Mouse (Mus musculus) CH12F3 (cell line): ENCODE results near the gene Dapp1.
"Not testable (repeated sequence)": the region's sequence is repeated elsewhere in the genome, so short reads cannot be mapped to it uniquely, and the experiment has no call there.

Experiments
- in situ Hi-C: fragments of 300-500 bp; cut with MboI; formaldehyde crosslinking; loops from 2 replicates; pipeline ENCODE4 v1.14.3; 2020; ENCODE audit warnings: low sequenced_read_pairs

Gene Dapp1

GRCm38 (mm10) chr3:137955560-137956081, 25.7 kb downstream of the Dapp1 start:
- in situ Hi-C loops: no loop called here

GRCm38 (mm10) chr3:137954256-137954916, 27.0 kb downstream of the Dapp1 start:
- in situ Hi-C loops: no loop called here

GRCm38 (mm10) chr3:137952914-137953880, 28.1 kb downstream of the Dapp1 start:
- in situ Hi-C loops: no loop called here

GRCm38 (mm10) chr3:137952225-137952913, 29.0 kb downstream of the Dapp1 start:
- in situ Hi-C loops: no loop called here

GRCm38 (mm10) chr3:137951819-137952218, 29.5 kb downstream of the Dapp1 start:
- in situ Hi-C loops: no loop called here

- in situ Hi-C loops: not testable (repeated sequence)
Measured at GRCm38 (mm10) chr3:137951302-137951701, 30.0 kb downstream of the Dapp1 start.

GRCm38 (mm10) chr3:137950191-137950885, 31.0 kb downstream of the Dapp1 start:
- in situ Hi-C loops: no loop called here

- in situ Hi-C loops: no loop called here
Measured at GRCm38 (mm10) chr3:137947525-137947924, 33.8 kb downstream of the Dapp1 start.

GRCm38 (mm10) chr3:137946827-137947226, 34.5 kb downstream of the Dapp1 start:
- in situ Hi-C loops: no loop called here

GRCm38 (mm10) chr3:137943737-137944154, 37.6 kb downstream of the Dapp1 start:
- in situ Hi-C loops: no loop called here

- in situ Hi-C loops: no loop called here
Measured at GRCm38 (mm10) chr3:137942098-137942622, 39.2 kb downstream of the Dapp1 start.

GRCm38 (mm10) chr3:137941555-137941954, 39.8 kb downstream of the Dapp1 start:
- in situ Hi-C loops: no loop called here

- in situ Hi-C loops: no loop called here
Measured at GRCm38 (mm10) chr3:137940757-137941156, 40.6 kb downstream of the Dapp1 start.

GRCm38 (mm10) chr3:137938608-137939007, 42.7 kb downstream of the Dapp1 start:
- in situ Hi-C loops: no loop called here

- in situ Hi-C loops: no loop called here
Measured at GRCm38 (mm10) chr3:137936541-137936940, 44.8 kb downstream of the Dapp1 start.

- in situ Hi-C loops: no loop called here
Measured at GRCm38 (mm10) chr3:137935570-137936525, 45.5 kb downstream of the Dapp1 start.

- in situ Hi-C loops: no loop called here
Measured at GRCm38 (mm10) chr3:137933986-137934385, 47.4 kb downstream of the Dapp1 start.

GRCm38 (mm10) chr3:137932748-137933147, 48.6 kb downstream of the Dapp1 start:
- in situ Hi-C loops: no loop called here

GRCm38 (mm10) chr3:137929940-137930339, 51.4 kb downstream of the Dapp1 start:
- in situ Hi-C loops: no loop called here
